8 mouse cellular contexts compared by ENCODE assay signal in genomic region chr5:143180255-143181076, GRCm38 (mm10). TPM values are rescaled to one million over a fixed set of nuclear protein-coding genes. Genes with fewer than 3 reads are reported as not detected.
DNase-seq lines count a peak whose midpoint lies in the region; ATAC-seq and TF ChIP-seq lines count a peak whose summit lies in the region.

TSS of gene Rbak (minus strand) at chr5:143180775.
TSS of gene Spdye4b (plus strand) at chr5:143181017.

- WGBS in forebrain, embryonic 10.5 days: under 1% methylated on average over 58 of the region's 58 CpGs
- WGBS in heart, embryonic 15.5 days: under 1% methylated on average over 58 of the region's 58 CpGs
- WGBS in liver, embryonic 14.5 days (ENCODE audit: insufficient replicate concordance): under 1% methylated on average over 57 of the region's 58 CpGs
- under 1% methylated on average over 58 of the region's 58 CpGs for WGBS in neural tube, embryonic 11.5 days
- WGBS in stomach, postnatal 0 days: 0% methylated on average over 49 of the region's 58 CpGs

- ATAC-seq in CD4-positive, CD25-positive, alpha-beta regulatory T cell, adult 4 months: peak; percentile 95
- peak; percentile 95 for ATAC-seq in heart, embryonic 15.5 days (replicated peaks; ENCODE audit: insufficient number of reproducible peaks, insufficient read depth, low FRiP score, low read depth)
- peak; percentile 89 for ATAC-seq in liver, embryonic 14.5 days (ENCODE audit: insufficient read depth)
- peak; percentile 91 for ATAC-seq in neural tube, embryonic 11.5 days (ENCODE audit: insufficient read depth, low FRiP score, low TSS enrichment)
- peak; percentile 97 for ATAC-seq in stomach, postnatal 0 days (ENCODE audit: low FRiP score, low TSS enrichment)

- no peaks in the 10 kb centered on the region for H3K27me3 ChIP-seq in forebrain, embryonic 10.5 days (ENCODE audit: poor library complexity, severe bottlenecking)
- no peaks in the 10 kb centered on the region for H3K27me3 ChIP-seq in heart, embryonic 15.5 days
- H3K27me3 ChIP-seq in liver, embryonic 14.5 days (ENCODE audit: control insufficient read depth, insufficient read depth, low read length): no peaks in the 10 kb centered on the region
- H3K27me3 ChIP-seq in neural tube, embryonic 11.5 days (ENCODE audit: control insufficient read depth, insufficient read depth, low read length): no peaks in the 10 kb centered on the region
- no peaks in the 10 kb centered on the region for H3K27me3 ChIP-seq in stomach, postnatal 0 days (ENCODE audit: control insufficient read depth, insufficient read depth, low read length)

- peaks cover 15% of the 10 kb centered on the region for H3K4me1 ChIP-seq in forebrain, embryonic 10.5 days
- peaks cover 14% of the 10 kb centered on the region for H3K4me1 ChIP-seq in heart, embryonic 15.5 days (replicated peaks)
- H3K4me1 ChIP-seq in liver, embryonic 14.5 days (replicated peaks; ENCODE audit: control insufficient read depth in 2 of 2, insufficient read depth in 2 of 2, low read length in 1 of 2): peaks cover 0 to 6% of the 10 kb centered on the region in 2 experiments; a peak in 2 of 4 replicates
- peaks cover 4% of the 10 kb centered on the region; the same call in 1 of the 2 replicates for H3K4me1 ChIP-seq in neural tube, embryonic 11.5 days (ENCODE audit: control insufficient read depth, insufficient read depth, low read length)
- no peaks in the 10 kb centered on the region for H3K4me1 ChIP-seq in stomach, postnatal 0 days (replicated peaks; ENCODE audit: control insufficient read depth, insufficient read depth)

- TF ChIP-seq CTCF in liver, embryonic 14.5 days (IDR thresholded peaks at IDR 0.05; ENCODE audit: low read depth): 0 out of 2 replicates have a peak, but pooled peaks have one; percentile 8
- peak; percentile 14 for TF ChIP-seq CTCF in stomach, postnatal 0 days (IDR thresholded peaks at IDR 0.05; ENCODE audit: low read depth)

- H3K36me3 ChIP-seq in forebrain, embryonic 10.5 days (replicated peaks): peaks cover 34% of the 10 kb centered on the region
- peaks cover 34% of the 10 kb centered on the region for H3K36me3 ChIP-seq in heart, embryonic 15.5 days
- H3K36me3 ChIP-seq in liver, embryonic 14.5 days (replicated peaks; ENCODE audit: control insufficient read depth, insufficient read depth, low read depth): peaks cover 16% of the 10 kb centered on the region
- H3K36me3 ChIP-seq in neural tube, embryonic 11.5 days (ENCODE audit: control insufficient read depth, insufficient read depth, low read length): peaks cover 16% of the 10 kb centered on the region
- peaks cover 10% of the 10 kb centered on the region for H3K36me3 ChIP-seq in stomach, postnatal 0 days (ENCODE audit: control insufficient read depth, insufficient read depth, low read length)

- H3K9ac ChIP-seq in heart, embryonic 15.5 days: peak within 1 kb of the TSS; percentile 78
- peak within 1 kb of the TSS; percentile 34 for H3K9ac ChIP-seq in liver, embryonic 14.5 days (replicated peaks)
- H3K9ac ChIP-seq in neural tube, embryonic 11.5 days (ENCODE audit: low read length): peak within 1 kb of the TSS; percentile 66
- H3K9ac ChIP-seq in stomach, postnatal 0 days (ENCODE audit: low read length): peak within 1 kb of the TSS; percentile 91

- peaks cover 8% of the 10 kb centered on the region; the same call in 1 of the 2 replicates for H3K9me3 ChIP-seq in forebrain, embryonic 10.5 days
- no peaks in the 10 kb centered on the region; the same call in 1 of the 2 replicates for H3K9me3 ChIP-seq in heart, embryonic 15.5 days (replicated peaks)
- H3K9me3 ChIP-seq in liver, embryonic 14.5 days (ENCODE audit: control insufficient read depth, low read length): peaks cover 5% of the 10 kb centered on the region; the same call in 1 of the 2 replicates
- 0 out of 2 replicates have a peak, but pooled peaks cover 2% of the 10 kb centered on the region for H3K9me3 ChIP-seq in neural tube, embryonic 11.5 days (ENCODE audit: control insufficient read depth, low read length)
- H3K9me3 ChIP-seq in stomach, postnatal 0 days (ENCODE audit: control insufficient read depth, low read length): no peaks in the 10 kb centered on the region

- DNase-seq in c-Kit-positive CD71-negative TER-119-negative erythroid progenitor cells, embryonic 14.5 days (ENCODE audit: low read depth): peak; percentile 79
- peak; percentile 93 for DNase-seq in forebrain, embryonic 10.5 days (ENCODE audit: extremely low spot score, low spot score)
- peak; percentile 94 to 97 for DNase-seq in kidney, postnatal 25 days
- DNase-seq in liver, embryonic 14.5 days (ENCODE audit: low read depth in 3 of 3, low spot score in 3 of 3): peak; percentile 66 to 69 (median 68)
- peak; percentile 96 for DNase-seq in neural tube, embryonic 11.5 days (ENCODE audit: low spot score)
- DNase-seq in stomach, postnatal 0 days (ENCODE audit: low spot score): peak; percentile 94

- peak within 1 kb of the TSS; percentile 87 for H3K4me3 ChIP-seq in forebrain, embryonic 10.5 days
- peak within 1 kb of the TSS; percentile 73 for H3K4me3 ChIP-seq in heart, embryonic 15.5 days
- peak within 1 kb of the TSS; percentile 56 to 59 for H3K4me3 ChIP-seq in liver, embryonic 14.5 days (ENCODE audit: insufficient read depth in 1 of 2, low read depth in 2 of 2, low read length in 2 of 2)
- H3K4me3 ChIP-seq in neural tube, embryonic 11.5 days (ENCODE audit: low read depth, low read length): peak within 1 kb of the TSS; percentile 52
- H3K4me3 ChIP-seq in stomach, postnatal 0 days (ENCODE audit: low read depth, low read length): peak within 1 kb of the TSS; percentile 75

- peak within 1 kb of the TSS; percentile 89 for H3K27ac ChIP-seq in forebrain, embryonic 10.5 days
- H3K27ac ChIP-seq in heart, embryonic 15.5 days: peak within 1 kb of the TSS; percentile 80
- H3K27ac ChIP-seq in liver, embryonic 14.5 days: no peak within 1 kb of the TSS
- H3K27ac ChIP-seq in neural tube, embryonic 11.5 days (ENCODE audit: low read depth, low read length): peak within 1 kb of the TSS; percentile 73
- peak within 1 kb of the TSS; percentile 88 for H3K27ac ChIP-seq in stomach, postnatal 0 days (replicated peaks)

- H3K4me2 ChIP-seq in heart, embryonic 15.5 days: peak within 1 kb of the TSS; percentile 77
- peak within 1 kb of the TSS; percentile 86 for H3K4me2 ChIP-seq in liver, embryonic 14.5 days (ENCODE audit: low read depth)
- peak within 1 kb of the TSS; percentile 84 for H3K4me2 ChIP-seq in neural tube, embryonic 11.5 days (ENCODE audit: low read depth)
- peak within 1 kb of the TSS; percentile 87 for H3K4me2 ChIP-seq in stomach, postnatal 0 days (replicated peaks; ENCODE audit: low read depth)

- no peak for TF ChIP-seq EP300 in liver, embryonic 14.5 days (IDR thresholded peaks at IDR 0.05; ENCODE audit: low read depth)
- no peak for TF ChIP-seq EP300 in stomach, postnatal 0 days (optimal IDR thresholded peaks at IDR 0.05)

RNA-seq across cellular contexts. Expression of gene Rbak, which starts in this region (rescaled TPM):
- 10 to 100 TPM in 1 of 2 experiments, 1 to 10 TPM in 1; 6.1 to 11.1 TPM for polyA plus RNA-seq in CD4-positive, CD25-positive, alpha-beta regulatory T cell, adult 4 months (2017; shearing (Covaris generic))
- 14.4 and 15.6 TPM in 2 replicates for polyA plus RNA-seq in forebrain, embryonic 10.5 days (2016; fragmentation: Nextera tagmentation; extraction: Ambion mirVana)
- polyA plus RNA-seq in heart, embryonic 15.5 days (2015; fragmentation: Nextera tagmentation; extraction: Ambion mirVana): 6.8 and 9.3 TPM in 2 replicates
- polyA plus RNA-seq in liver, embryonic 14.5 days (2012; rRNA removed): 0.97 and 1.8 TPM in 2 replicates
- 0.62 and 1.1 TPM in 2 replicates for polyA plus RNA-seq in liver, embryonic 14.5 days (2014; fragmentation: Nextera tagmentation; extraction: Ambion mirVana)
- 11.6 and 12.2 TPM in 2 replicates for polyA plus RNA-seq in neural tube, embryonic 11.5 days (2014; fragmentation: Nextera tagmentation; extraction: Ambion mirVana)
- 4.2 and 5.2 TPM in 2 replicates for polyA plus RNA-seq in stomach, postnatal 0 days (2015; fragmentation: Nextera tagmentation; extraction: Ambion mirVana)

RNA-seq across cellular contexts. Expression of gene Spdye4b, which starts in this region (rescaled TPM):
- polyA plus RNA-seq in CD4-positive, CD25-positive, alpha-beta regulatory T cell, adult 4 months (2017; shearing (Covaris generic)): not detected
- not detected in 2 replicates for polyA plus RNA-seq in forebrain, embryonic 10.5 days (2016; fragmentation: Nextera tagmentation; extraction: Ambion mirVana)
- not detected in 2 replicates for polyA plus RNA-seq in heart, embryonic 15.5 days (2015; fragmentation: Nextera tagmentation; extraction: Ambion mirVana)
- not detected in 2 replicates for polyA plus RNA-seq in liver, embryonic 14.5 days (2012; rRNA removed)
- polyA plus RNA-seq in liver, embryonic 14.5 days (2014; fragmentation: Nextera tagmentation; extraction: Ambion mirVana): not detected in 2 replicates
- polyA plus RNA-seq in neural tube, embryonic 11.5 days (2014; fragmentation: Nextera tagmentation; extraction: Ambion mirVana): not detected in 2 replicates
- not detected in 2 replicates for polyA plus RNA-seq in stomach, postnatal 0 days (2015; fragmentation: Nextera tagmentation; extraction: Ambion mirVana)

Comparison
In these comparisons a context has a peak if more than half of its experiments do, and no peak if none do; other contexts are left out.
1. H3K9ac ChIP-seq: peak in every context shown above with its lines; median percentile 91 in stomach, postnatal 0 days; 78 in heart, embryonic 15.5 days; 66 in neural tube, embryonic 11.5 days; 34 in liver, embryonic 14.5 days.